Mouse (Mus musculus) forebrain, embryonic 13.5 days (tissue): ENCODE results near the gene Pde4d. TPM values are rescaled to one million over a fixed set of nuclear protein-coding genes. Genes with fewer than 3 reads are reported as not detected.
"Not testable (repeated sequence)": the region's sequence is repeated elsewhere in the genome, so short reads cannot be mapped to it uniquely, and the experiment has no call there.

ENCODE experiments used
- ATAC-seq: fragments of 200-750 bp; cut with Nextera tagmentation; 2 replicates; pipeline ENCODE4 v1.8.0; 2017
- H3K27ac ChIP-seq: fragments of 300-500 bp; sonication (generic); 2 replicates; pipeline ENCODE4 v1.5.1; 2015; ENCODE audit warnings: inconsistent platforms, mild to moderate bottlenecking, moderate library complexity
- H3K27me3 ChIP-seq: fragments of 300-500 bp; sonication (generic); 2 replicates; pipeline ENCODE4 v1.6.1; 2015; ENCODE audit warnings: mild to moderate bottlenecking, inconsistent platforms
- H3K36me3 ChIP-seq: fragments of 300-500 bp; sonication (generic); 2 replicates; pipeline ENCODE4 v1.6.1; 2015; ENCODE audit warnings: mild to moderate bottlenecking, inconsistent platforms; ENCODE audit not compliant: poor library complexity, severe bottlenecking
- H3K4me1 ChIP-seq: fragments of 300-500 bp; sonication (generic); 2 replicates; pipeline ENCODE4 v1.6.1; 2015; ENCODE audit warnings: inconsistent platforms
- H3K4me2 ChIP-seq: fragments of 300-500 bp; sonication (generic); 2 replicates; pipeline ENCODE4 v1.6.1; 2015; ENCODE audit warnings: inconsistent platforms, mild to moderate bottlenecking, moderate library complexity
- H3K4me3 ChIP-seq: fragments of 300-500 bp; sonication (generic); 2 replicates; pipeline ENCODE4 v1.5.1; 2015; ENCODE audit warnings: mild to moderate bottlenecking, inconsistent platforms
- H3K9ac ChIP-seq: fragments of 300-500 bp; sonication (generic); 2 replicates; pipeline ENCODE4 v1.6.1; 2015; ENCODE audit warnings: mild to moderate bottlenecking, inconsistent platforms
- H3K9me3 ChIP-seq: fragments of 300-500 bp; sonication (generic); replicated peaks from 2 replicates; pipeline ENCODE4 v1.6.1; 2016; ENCODE audit warnings: inconsistent platforms
- WGBS: fragments of 180-500 bp; shearing (Covaris S2); methylation state at CpG from one replicate; pipeline ENCODE4 v1.1.7; 2015; 5-methylcytosine and 5-hydroxymethylcytosine counted together
- polyA plus RNA-seq: library from polyadenylated mRNA; unstranded; fragments of >200 nt; fragmentation: Nextera tagmentation; extraction: Ambion mirVana; gene quantifications from 2 replicates; pipeline ENCODE4 v1.2.1, GENCODE M21; 2015

The Pde4d gene
- polyA plus RNA-seq, 1 experiment from 2014 or later, result 11.9 TPM

GRCm38 (mm10) chr13:109902460-109902854, 1452.7 kb downstream of the Pde4d start:
- Histone ChIP-seq H3K4me3 (peak overlapping the region; percentile 76), H3K4me2 (peak overlapping the region; percentile 95), H3K9ac (peak overlapping the region; percentile 82), H3K4me1 (peaks cover 43% of the 10 kb centered on the region), H3K27ac (peak overlapping the region; percentile 75)
- under 1% methylated on average over 25 of the region's 28 CpGs for WGBS
- H3K36me3 ChIP-seq, H3K9me3 ChIP-seq, H3K27me3 ChIP-seq: not testable (repeated sequence)
- peak; percentile 84 for ATAC-seq

GRCm38 (mm10) chr13:109902855-109903763, 1453.4 kb downstream of the Pde4d start:
- Histone ChIP-seq H3K4me2 (peak overlapping the region; percentile 95), H3K9me3 (no peaks in the 10 kb centered on the region), H3K27ac (peak overlapping the region; percentile 75), H3K4me1 (peaks cover 43% of the 10 kb centered on the region), H3K27me3 (no peaks in the 10 kb centered on the region), H3K4me3 (peak overlapping the region; percentile 76), H3K36me3 (no peaks in the 10 kb centered on the region), H3K9ac (peak overlapping the region; percentile 82)
- under 1% methylated on average over 91 of the region's 91 CpGs for WGBS
- ATAC-seq, result peak; percentile 81

- no peaks in the 10 kb centered on the region for H3K9me3 ChIP-seq
- H3K9ac ChIP-seq, result peak overlapping the region; percentile 82
- 39% methylated on average over 14 of the region's 14 CpGs for WGBS
- H3K4me3 ChIP-seq, result peak overlapping the region; percentile 76
- no peak for ATAC-seq
- H3K4me2 ChIP-seq, result peak overlapping the region; percentile 95
- H3K27me3 ChIP-seq, result no peaks in the 10 kb centered on the region
- no peaks in the 10 kb centered on the region for H3K36me3 ChIP-seq
- no peak overlapping the region for H3K27ac ChIP-seq
- H3K4me1 ChIP-seq, result peaks cover 43% of the 10 kb centered on the region
These were observed 1454.2 kb downstream of the Pde4d start for GRCm38 (mm10) chr13:109903764-109904510.

GRCm38 (mm10) chr13:109906342-109906888, 1456.7 kb downstream of the Pde4d start:
- H3K9ac ChIP-seq, result no peak overlapping the region
- no peaks in the 10 kb centered on the region for H3K9me3 ChIP-seq
- 64% methylated on average over 4 of the region's 4 CpGs for WGBS
- no peak overlapping the region for H3K27ac ChIP-seq
- H3K4me1 ChIP-seq, result peaks cover 41% of the 10 kb centered on the region
- H3K36me3 ChIP-seq, result no peaks in the 10 kb centered on the region
- ATAC-seq, result peak; percentile 43; the same call in 1 of the 2 replicates
- no peaks in the 10 kb centered on the region for H3K27me3 ChIP-seq
- H3K4me2 ChIP-seq, result no peak overlapping the region
- H3K4me3 ChIP-seq, result no peak overlapping the region

- no peak overlapping the region for H3K27ac ChIP-seq
- H3K27me3 ChIP-seq, result no peaks in the 10 kb centered on the region
- no peak overlapping the region for H3K4me2 ChIP-seq
- peaks cover 46% of the 10 kb centered on the region for H3K4me1 ChIP-seq
- no peak for ATAC-seq
- no peaks in the 10 kb centered on the region for H3K36me3 ChIP-seq
- H3K9ac ChIP-seq, result no peak overlapping the region
- WGBS, result 31% methylated on average over 9 of the region's 9 CpGs
- no peaks in the 10 kb centered on the region for H3K9me3 ChIP-seq
- H3K4me3 ChIP-seq, result no peak overlapping the region
These were observed 1457.9 kb downstream of the Pde4d start for GRCm38 (mm10) chr13:109907634-109908033.

DNA sequence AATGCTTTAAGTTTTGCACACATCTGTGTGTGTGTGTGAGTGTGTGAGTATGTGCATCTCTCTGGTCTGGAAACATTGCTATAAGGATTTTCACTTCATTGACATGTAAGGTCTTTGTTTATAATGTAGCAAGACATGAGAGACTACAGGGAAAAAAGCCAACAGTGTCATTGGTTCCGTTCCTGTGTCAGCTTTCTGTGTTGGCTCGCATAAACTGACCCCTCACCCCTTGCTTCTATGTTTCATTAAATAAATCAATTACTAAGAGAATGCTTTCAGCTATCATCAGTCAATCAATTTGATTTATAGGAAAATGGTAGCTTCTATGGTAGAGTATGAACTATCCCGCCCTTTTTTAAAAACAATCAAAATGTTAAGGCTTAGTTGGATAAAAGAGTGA, 1458.6 kb downstream of the Pde4d start:
- Histone ChIP-seq H3K4me1 (peaks cover 47% of the 10 kb centered on the region), H3K4me3 (no peak overlapping the region), H3K27ac (no peak overlapping the region), H3K36me3 (no peaks in the 10 kb centered on the region), H3K4me2 (no peak overlapping the region), H3K27me3 (no peaks in the 10 kb centered on the region), H3K9ac (no peak overlapping the region), H3K9me3 (no peaks in the 10 kb centered on the region)
- WGBS, result 91% methylated on average over 3 of the region's 3 CpGs
- no peak for ATAC-seq

DNA sequence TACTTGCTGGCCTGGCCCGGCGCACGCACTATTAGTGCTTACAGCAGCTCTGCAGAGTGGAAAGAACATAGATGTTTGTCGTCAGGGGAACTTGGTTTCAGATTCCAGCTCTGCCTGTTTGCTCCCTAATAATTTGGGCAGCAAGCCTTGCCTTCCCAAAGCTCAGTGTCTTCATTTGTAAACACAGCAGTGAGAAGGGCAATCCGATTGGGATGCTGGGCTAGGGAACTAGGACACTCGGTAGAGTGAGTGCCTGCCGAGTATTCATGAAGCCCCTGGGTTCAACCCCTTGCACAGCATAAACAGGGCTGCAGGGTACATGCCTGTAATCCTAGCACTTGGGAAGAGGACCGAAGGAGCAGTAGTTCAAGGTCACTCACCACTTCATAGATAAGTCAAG, 1459.4 kb downstream of the Pde4d start:
- no peak overlapping the region for H3K4me2 ChIP-seq
- WGBS, result 92% methylated on average over 8 of the region's 8 CpGs
- H3K36me3 ChIP-seq, result no peaks in the 10 kb centered on the region
- H3K27ac ChIP-seq, result no peak overlapping the region
- H3K4me3 ChIP-seq, result no peak overlapping the region
- ATAC-seq, result no peak
- no peaks in the 10 kb centered on the region for H3K27me3 ChIP-seq
- no peak overlapping the region for H3K9ac ChIP-seq
- peaks cover 40% of the 10 kb centered on the region for H3K4me1 ChIP-seq
- H3K9me3 ChIP-seq, result no peaks in the 10 kb centered on the region

- H3K27ac ChIP-seq, result no peak overlapping the region
- H3K4me3 ChIP-seq, result no peak overlapping the region
- H3K27me3 ChIP-seq, result no peaks in the 10 kb centered on the region
- H3K9me3 ChIP-seq, result no peaks in the 10 kb centered on the region
- no peak overlapping the region for H3K4me2 ChIP-seq
- no peaks in the 10 kb centered on the region for H3K36me3 ChIP-seq
- no peak for ATAC-seq
- H3K4me1 ChIP-seq, result peaks cover 28% of the 10 kb centered on the region
- WGBS, result 93% methylated on average over 8 of the region's 8 CpGs
- H3K9ac ChIP-seq, result no peak overlapping the region
These were observed 1461.2 kb downstream of the Pde4d start for GRCm38 (mm10) chr13:109910915-109911314.

GRCm38 (mm10) chr13:109912635-109913034, 1462.9 kb downstream of the Pde4d start:
- H3K27ac ChIP-seq, result no peak overlapping the region
- no peak overlapping the region for H3K9ac ChIP-seq
- no peaks in the 10 kb centered on the region for H3K27me3 ChIP-seq
- no peaks in the 10 kb centered on the region for H3K36me3 ChIP-seq
- peak; percentile 46; the same call in 1 of the 2 replicates for ATAC-seq
- 75% methylated on average over 4 of the region's 4 CpGs for WGBS
- H3K4me1 ChIP-seq, result peaks cover 15% of the 10 kb centered on the region
- no peaks in the 10 kb centered on the region for H3K9me3 ChIP-seq
- H3K4me3 ChIP-seq, result no peak overlapping the region
- no peak overlapping the region for H3K4me2 ChIP-seq

DNA sequence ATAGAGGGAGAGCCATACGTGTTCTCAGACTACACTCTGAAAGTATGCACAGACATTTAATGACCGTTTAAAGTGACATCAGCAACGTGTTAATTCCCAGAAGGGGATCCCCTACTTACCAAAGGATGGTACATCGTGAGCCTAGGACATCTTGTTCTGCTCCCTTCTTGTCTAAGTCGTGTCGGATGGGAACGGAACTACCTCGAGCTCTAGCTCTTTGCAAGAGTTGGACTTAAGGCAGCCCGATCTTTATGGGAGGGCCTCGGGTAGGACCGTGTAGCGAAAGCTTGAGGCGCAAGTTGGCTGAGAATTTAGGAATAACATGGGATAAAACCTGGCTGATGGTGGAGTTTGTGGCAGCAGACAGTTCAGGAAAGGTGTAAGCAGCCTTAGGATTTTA, 1464.5 kb downstream of the Pde4d start:
- no peaks in the 10 kb centered on the region for H3K27me3 ChIP-seq
- H3K36me3 ChIP-seq, result no peaks in the 10 kb centered on the region
- no peak overlapping the region for H3K27ac ChIP-seq
- no peak overlapping the region for H3K9ac ChIP-seq
- H3K9me3 ChIP-seq, result no peaks in the 10 kb centered on the region
- WGBS, result 93% methylated on average over 13 of the region's 13 CpGs
- peaks cover 15% of the 10 kb centered on the region for H3K4me1 ChIP-seq
- ATAC-seq, result no peak
- H3K4me3 ChIP-seq, result no peak overlapping the region
- H3K4me2 ChIP-seq, result no peak overlapping the region

- no peak for ATAC-seq
- Histone ChIP-seq H3K4me3 (no peak overlapping the region), H3K4me1 (peaks cover 15% of the 10 kb centered on the region), H3K36me3 (no peaks in the 10 kb centered on the region), H3K9me3 (no peaks in the 10 kb centered on the region), H3K27ac (no peak overlapping the region), H3K9ac (no peak overlapping the region), H3K27me3 (no peaks in the 10 kb centered on the region), H3K4me2 (no peak overlapping the region)
- 85% methylated on average over 5 of the region's 5 CpGs for WGBS
These were observed 1465.1 kb downstream of the Pde4d start for GRCm38 (mm10) chr13:109914846-109915245.

GRCm38 (mm10) chr13:109915501-109915900, 1465.8 kb downstream of the Pde4d start:
- no peak overlapping the region for H3K4me3 ChIP-seq
- H3K36me3 ChIP-seq, result no peaks in the 10 kb centered on the region
- ATAC-seq, result no peak
- H3K9me3 ChIP-seq, result no peaks in the 10 kb centered on the region
- no peak overlapping the region for H3K4me2 ChIP-seq
- peaks cover 15% of the 10 kb centered on the region for H3K4me1 ChIP-seq
- WGBS, result 82% methylated on average over 7 of the region's 7 CpGs
- no peak overlapping the region for H3K9ac ChIP-seq
- no peaks in the 10 kb centered on the region for H3K27me3 ChIP-seq
- no peak overlapping the region for H3K27ac ChIP-seq
